Mouse (Mus musculus): ENCODE data around the gene Camta2.

Gene Camta2

DNA sequence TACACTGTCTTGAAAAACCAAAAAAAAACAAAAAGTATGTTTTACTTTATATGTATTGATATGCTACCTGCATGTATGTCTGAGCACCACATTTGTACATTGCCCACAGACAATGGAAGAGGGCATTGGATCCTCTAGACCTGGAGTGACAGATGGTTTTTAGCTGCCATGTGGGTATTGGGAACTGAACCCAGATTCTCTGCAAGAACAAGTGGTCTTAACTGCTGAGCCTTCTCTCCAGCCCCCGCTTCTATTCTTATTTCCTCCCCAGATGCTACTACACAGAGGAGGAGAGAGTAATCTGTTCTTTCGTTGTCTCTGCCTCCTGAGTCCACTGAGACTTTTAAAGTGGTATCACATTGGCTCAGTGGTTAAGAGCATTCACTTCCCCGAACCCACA lies 5.6 kb upstream of the Camta2 start:
- in situ Hi-C loops (cut with MboI, MseI): no loop called here

GRCm38 (mm10) chr11:70689578-70689977 lies 1.7 kb upstream of the Camta2 start:
- in situ Hi-C loops (cut with MboI, MseI): loop anchor here (5.0 kb wide), 1 partner anchor 63 kb away; no protein-coding TSS in a partner anchor

GRCm38 (mm10) chr11:70688372-70688771 lies 467 bp upstream of the Camta2 start:
- in situ Hi-C loops (cut with MboI, MseI): loop anchor here (5.0 kb wide), 1 partner anchor 64 kb away; no protein-coding TSS in a partner anchor

GRCm38 (mm10) chr11:70686901-70687566 lies 871 bp downstream of the Camta2 start:
- in situ Hi-C loops (cut with MboI, MseI): loop anchor here (5.0 kb wide), 1 partner anchor 65 kb away; no protein-coding TSS in a partner anchor

DNA sequence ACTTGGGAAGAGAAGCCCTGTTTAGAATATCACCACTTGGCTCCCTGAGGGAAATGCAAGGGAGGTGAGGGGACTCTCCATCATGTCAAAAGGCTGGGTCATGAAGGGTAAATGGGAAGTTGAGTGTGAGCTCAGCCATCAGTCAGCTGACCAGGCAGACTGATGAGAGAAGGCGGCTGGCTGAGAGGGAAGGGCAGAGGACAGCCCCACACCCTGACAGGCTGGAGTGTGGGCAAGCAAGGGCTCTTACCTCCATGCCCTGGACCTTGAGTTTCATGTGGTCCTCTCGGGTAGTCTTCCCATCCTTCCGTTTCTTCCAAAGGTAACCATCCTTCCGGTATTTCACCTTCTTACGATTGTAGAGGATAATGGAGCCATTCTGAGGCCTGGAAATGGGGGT lies 4.3 kb downstream of the Camta2 start:
- in situ Hi-C loops (cut with MboI, MseI): no loop called here

DNA sequence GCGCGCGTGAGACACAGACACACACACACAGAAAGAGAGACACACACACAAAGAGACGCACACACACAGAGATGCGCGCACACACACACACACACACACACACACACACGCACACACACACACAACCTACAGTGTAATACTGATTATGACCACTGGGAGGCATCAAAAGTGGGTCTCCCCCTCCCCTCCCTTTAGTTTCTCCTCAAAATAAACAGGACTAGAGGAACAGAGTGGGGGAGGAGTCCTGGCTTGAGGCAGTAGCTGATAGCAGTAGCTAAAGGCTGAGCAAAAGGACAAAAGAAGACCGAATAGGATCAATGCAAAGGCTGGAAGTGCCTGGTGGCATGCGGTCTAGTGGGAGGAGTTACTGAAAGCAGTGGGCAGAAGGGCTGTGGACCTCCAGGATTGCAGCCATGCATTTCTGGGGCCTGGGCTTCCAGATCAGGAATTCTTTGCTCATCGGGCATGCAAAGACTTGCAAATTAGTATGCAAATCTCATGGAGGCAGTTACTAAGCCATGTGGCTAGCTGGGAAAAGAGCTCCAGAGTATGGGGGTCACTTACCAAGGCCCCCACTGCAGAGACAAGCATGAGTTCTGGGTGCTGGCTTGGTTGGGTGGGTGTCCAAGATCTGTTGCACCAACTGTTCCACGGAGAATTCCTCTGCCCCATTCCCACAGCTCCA lies 5.9 kb downstream of the Camta2 start:
- in situ Hi-C loops (cut with MboI, MseI): no loop called here

GRCm38 (mm10) chr11:70681170-70681569 lies 6.7 kb downstream of the Camta2 start:
- in situ Hi-C loops (cut with MboI, MseI): no loop called here

DNA sequence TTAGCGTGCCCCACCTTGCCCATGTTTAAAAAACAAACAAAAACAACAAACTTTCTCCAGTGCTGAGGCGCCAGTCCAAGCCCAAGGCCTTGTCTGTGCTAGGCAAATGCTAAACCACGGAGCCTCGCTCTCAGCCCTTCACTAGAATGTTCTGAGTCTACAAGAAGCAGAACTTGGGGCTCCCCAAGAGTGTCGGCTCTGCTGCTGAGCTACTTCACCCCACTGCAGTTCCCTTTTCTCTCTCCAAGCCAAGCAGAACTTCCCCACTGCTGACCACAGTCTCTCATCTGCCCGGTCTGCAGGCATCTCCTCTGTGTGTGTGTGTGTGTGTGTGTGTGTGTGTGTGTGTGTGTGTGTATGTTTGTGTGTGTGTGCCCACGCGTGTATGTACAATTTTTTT lies 8.0 kb downstream of the Camta2 start:
- in situ Hi-C loops (cut with MboI, MseI): no loop called here

- in situ Hi-C loops (cut with MboI, MseI): no loop called here
Measured at GRCm38 (mm10) chr11:70679361-70679760, 8.5 kb downstream of the Camta2 start.

- in situ Hi-C loops (cut with MboI, MseI): no loop called here
Measured at GRCm38 (mm10) chr11:70678576-70678975, 9.3 kb downstream of the Camta2 start.

DNA sequence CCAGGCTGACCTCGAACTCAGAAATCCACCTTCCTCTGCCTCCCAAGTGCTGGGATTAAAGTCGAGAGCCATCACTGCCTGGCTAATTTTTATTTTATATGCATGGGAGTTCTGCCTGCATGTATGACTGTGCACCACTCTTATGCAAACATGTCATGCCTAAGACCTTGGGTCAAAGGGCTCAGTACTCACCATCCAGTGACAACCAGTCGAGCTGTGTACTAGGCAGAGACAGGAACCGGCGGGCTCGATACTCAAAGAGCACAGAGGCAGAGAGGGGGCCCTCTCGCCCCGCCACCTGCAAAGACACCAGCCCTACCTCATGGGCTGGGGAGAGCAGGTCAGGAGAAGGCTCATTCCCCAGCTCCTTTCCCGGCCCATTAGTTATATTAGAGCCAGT lies 9.8 kb downstream of the Camta2 start:
- in situ Hi-C loops (cut with MboI, MseI): no loop called here

GRCm38 (mm10) chr11:70674501-70674900 lies 13.4 kb downstream of the Camta2 start:
- in situ Hi-C loops (cut with MboI, MseI): loop anchor here (25.0 kb wide), 1 partner anchor 1262 kb away; the partner anchor contains the start of gene Kdm6b

DNA sequence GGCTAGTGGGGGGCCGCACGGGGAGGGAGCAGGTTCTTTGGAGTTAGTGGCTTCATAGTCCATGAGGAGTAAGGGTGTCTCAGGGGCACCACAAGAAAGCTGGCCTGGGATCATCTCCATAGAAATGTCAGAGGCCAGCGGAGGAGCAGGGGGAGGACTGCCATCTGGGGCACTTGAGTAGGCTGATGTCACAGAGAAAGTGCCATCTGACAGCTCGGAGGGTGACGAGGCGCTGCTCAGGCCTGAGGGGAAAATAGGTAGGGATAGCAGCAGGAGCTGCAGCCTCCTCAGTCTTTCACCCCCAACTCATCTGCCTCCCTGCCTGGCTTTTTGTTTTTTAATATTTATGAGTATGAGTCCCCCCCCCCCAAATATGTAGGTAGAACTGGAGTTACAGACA lies 13.9 kb downstream of the Camta2 start:
- in situ Hi-C loops (cut with MboI, MseI): loop anchor here (25.0 kb wide), 1 partner anchor 1262 kb away; the partner anchor contains the start of gene Kdm6b

DNA sequence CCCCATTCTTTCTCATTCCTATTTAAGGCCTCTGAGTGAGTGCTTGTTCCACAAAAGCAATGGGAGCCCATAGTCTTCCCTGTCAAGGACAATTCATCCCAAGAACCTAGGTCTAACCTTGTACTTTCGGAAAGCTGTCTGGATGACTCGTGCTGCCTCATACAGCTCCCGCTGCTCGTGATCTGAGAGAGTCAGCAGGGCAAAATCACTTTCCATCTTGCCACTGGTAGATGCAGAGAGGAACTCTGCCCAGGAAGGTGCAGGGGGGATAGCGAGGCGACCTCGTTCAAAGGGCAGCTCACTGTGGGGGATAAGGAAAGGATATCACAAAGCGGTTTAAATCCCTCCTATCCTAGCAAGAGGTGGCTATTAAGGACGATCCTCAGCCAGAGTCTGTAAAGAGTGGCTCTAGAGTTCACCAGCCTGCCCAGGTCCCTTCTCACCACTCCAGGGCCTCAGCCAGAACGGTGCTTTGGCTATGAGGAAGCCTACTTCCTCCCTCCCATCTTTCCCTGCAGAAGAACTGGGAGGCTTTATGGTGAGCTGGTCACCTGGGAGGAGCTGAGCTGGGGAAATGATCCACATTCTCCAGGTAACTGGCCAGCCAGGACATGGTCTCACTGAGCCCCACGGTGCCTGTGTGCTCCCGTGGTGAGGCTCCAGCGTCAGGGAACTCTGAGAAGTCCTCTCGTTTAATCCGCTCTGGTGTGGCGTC lies 16.4 kb downstream of the Camta2 start:
- in situ Hi-C loops (cut with MboI, MseI): loop anchor here (25.0 kb wide), 1 partner anchor 1259 kb away; the partner anchor contains the start of gene Kdm6b

DNA sequence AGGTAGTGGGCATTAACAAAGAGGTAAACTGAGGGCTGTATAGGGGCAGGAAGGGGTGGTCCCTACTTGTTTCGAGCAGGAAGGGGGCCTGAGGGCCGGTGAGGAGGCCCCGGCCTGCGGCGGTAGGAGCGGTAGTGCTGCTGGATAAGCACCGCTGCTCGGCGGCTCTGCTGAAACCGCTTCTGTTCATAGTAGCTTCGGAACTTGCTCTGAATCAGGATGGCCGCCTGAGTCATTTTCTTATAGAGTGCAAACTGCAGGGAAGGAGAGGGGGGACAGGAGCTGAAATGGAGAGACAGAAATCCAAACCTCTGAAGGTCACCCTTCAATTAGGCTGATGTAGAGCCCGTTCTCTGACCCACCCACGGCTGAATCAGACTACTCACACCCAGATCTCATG lies 17.4 kb downstream of the Camta2 start:
- in situ Hi-C loops (cut with MboI, MseI): loop anchor here (25.0 kb wide), 1 partner anchor 1258 kb away; the partner anchor contains the start of gene Kdm6b

GRCm38 (mm10) chr11:70669582-70670345 lies 18.1 kb downstream of the Camta2 start:
- in situ Hi-C loops (cut with MboI, MseI): loop anchor here (25.0 kb wide), 1 partner anchor 1257 kb away; the partner anchor contains the start of gene Kdm6b

DNA sequence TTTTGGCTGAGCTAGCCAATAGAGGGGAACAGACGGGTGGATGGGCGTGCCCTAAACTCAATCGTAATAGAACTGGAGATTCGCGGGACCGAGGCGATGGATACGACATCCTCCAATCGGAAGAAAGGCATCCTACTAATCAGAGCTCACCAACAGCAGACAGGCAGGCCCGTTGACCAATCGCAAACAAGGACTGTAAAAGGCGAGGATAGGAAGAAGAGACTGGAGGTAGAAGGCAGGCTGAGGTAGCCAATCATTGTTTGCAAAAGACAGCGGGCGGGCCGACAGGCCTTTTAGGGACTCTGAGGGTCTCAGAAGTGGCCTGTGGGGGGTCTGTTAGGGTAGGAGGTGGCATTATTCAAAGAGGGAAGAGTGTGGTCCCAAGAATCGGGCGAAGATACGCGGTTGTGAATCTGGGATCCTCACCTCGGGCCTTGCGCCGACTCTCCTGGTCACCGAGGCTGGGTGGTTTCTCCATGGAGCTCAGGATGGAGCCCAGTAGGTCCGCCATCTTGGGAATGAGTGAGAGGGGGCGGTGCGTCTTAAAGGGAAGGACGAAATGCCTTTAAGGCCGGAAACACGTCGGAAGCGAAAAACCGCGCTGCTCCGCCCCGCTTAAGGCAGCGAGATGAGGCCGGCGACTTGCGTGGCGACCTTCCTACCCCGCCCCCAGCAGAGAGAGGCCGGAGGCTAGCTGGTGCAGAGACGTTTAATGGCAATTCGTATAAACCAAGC lies 19.0 kb downstream of the Camta2 start, which contains the start of gene Spag7:
TSS of gene Spag7 (minus strand) at position 646 of the 735 bp plus-strand sequence.
- in situ Hi-C loops (cut with MboI, MseI): loop anchor here (25.0 kb wide), 1 partner anchor 1257 kb away; the partner anchor contains the start of gene Kdm6b

DNA sequence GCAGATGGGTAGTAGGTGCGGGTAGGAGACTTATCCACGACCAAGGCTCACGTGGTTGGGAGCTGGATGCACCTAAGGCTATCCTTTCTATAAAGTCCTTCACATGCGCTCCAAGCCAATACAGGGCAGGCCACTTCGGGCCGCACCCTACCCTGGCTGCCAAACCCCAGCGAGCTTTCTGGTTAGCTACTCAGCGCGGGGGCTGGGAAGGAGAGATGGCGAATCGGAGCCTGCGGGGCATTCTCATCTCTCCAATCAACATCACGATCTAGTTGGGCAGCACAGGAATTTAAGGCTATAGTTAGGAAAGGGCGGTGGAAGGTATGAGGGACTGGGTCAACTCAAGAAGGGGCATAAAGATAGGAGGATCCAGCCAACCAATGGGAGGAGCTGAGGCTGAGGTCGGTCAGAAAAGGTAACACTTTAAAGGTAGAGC lies 19.6 kb downstream of the Camta2 start:
- in situ Hi-C loops (cut with MboI, MseI): loop anchor here (25.0 kb wide), 1 partner anchor 1256 kb away; the partner anchor contains the start of gene Kdm6b

GRCm38 (mm10) chr11:70667271-70668150 lies 20.4 kb downstream of the Camta2 start:
- in situ Hi-C loops (cut with MboI, MseI): loop anchor here (25.0 kb wide), 1 partner anchor 1255 kb away; the partner anchor contains the start of gene Kdm6b
